Mouse (Mus musculus): ENCODE results near the gene Padi4. TPM values are rescaled to one million over a fixed set of nuclear protein-coding genes. Genes with fewer than 3 reads are reported as not detected.

The Padi4 gene
- total RNA-seq, 2 experiments from 2014 or later, result 0.47 TPM; not detected in 1

DNA sequence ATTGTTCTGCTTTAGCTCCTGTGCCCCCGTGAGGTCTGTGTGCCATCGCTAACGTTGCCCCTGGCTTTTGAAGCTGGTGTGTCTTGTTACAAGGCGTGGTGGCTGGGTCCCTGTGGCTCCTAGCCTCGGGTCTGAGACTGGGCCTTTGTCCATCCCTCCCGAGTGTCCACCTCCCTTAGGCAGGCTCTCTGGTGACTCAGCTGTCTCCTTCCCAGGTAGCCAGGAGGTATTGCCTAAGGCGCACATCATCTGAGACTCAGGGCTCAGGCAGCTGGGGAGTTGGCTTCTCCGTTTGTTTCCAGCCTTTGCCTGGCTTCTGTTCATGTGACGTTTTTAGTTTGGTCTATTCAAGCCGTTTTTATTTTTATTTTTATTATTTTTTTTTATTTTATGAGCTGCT lies 63.3 kb downstream of the Padi4 start:
- ATAC-seq (replicated peaks; ENCODE audit: low FRiP score, low TSS enrichment, poor library complexity, severe bottlenecking), result no peak

- ATAC-seq (replicated peaks; ENCODE audit: low FRiP score, low TSS enrichment, poor library complexity, severe bottlenecking), result no peak
Observed at GRCm38 (mm10) chr4:140709617-140710016, 64.4 kb downstream of the Padi4 start.

- no peak for ATAC-seq (replicated peaks; ENCODE audit: low FRiP score, low TSS enrichment, poor library complexity, severe bottlenecking)
Observed at GRCm38 (mm10) chr4:140709111-140709510, 64.9 kb downstream of the Padi4 start.

DNA sequence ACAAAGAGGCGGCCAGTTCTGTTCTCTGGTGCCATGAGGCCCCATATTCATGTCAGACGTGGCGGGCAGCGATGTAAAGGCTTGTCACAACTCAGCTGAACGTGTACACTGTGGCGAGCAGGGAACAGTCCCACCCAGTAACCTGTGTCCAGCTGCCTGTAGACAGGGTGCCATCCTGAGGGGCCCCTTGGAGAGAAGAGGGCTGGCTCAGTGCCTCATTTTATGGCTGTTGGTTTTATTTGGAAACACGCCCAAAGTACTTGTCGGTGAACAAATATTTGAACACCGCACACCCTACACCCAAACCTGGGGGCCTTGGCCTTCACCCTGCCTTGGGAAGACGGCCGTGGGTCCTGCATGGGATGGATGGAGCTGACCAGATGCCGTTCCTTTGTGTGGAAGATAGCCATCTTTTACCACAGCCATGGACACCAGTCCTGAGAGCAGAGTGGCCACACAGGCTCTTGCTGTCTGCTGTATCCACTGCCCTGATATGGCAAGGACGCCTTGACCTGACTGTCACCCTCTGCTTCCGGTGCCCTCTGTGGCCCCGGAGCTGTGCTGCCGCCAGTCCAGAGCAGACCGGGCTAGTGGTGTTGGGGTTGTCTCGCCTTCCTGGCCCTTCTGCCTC lies 65.6 kb downstream of the Padi4 start:
- no peak for ATAC-seq (replicated peaks; ENCODE audit: low FRiP score, low TSS enrichment, poor library complexity, severe bottlenecking)

DNA sequence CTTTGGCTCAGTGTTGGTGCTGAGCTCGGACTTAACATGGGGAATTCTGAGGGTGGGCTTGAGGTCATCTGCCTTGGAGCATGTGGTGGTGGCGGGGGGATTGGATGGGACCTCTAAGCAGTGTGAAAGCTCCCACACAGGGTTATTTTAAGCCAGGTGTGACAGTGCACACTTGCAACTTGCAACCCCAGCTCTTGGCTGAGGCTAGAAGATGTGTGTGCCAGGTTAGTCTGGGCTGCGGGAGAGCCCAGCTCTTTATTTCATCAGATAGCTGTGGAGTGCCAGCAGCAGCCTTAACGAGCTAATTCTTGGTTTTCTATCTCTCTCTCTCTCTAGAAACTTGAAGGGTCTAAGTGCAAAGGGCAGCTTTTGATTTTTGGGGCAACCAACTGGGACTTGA lies 66.4 kb downstream of the Padi4 start:
- ATAC-seq (replicated peaks; ENCODE audit: low FRiP score, low TSS enrichment, poor library complexity, severe bottlenecking), result no peak

DNA sequence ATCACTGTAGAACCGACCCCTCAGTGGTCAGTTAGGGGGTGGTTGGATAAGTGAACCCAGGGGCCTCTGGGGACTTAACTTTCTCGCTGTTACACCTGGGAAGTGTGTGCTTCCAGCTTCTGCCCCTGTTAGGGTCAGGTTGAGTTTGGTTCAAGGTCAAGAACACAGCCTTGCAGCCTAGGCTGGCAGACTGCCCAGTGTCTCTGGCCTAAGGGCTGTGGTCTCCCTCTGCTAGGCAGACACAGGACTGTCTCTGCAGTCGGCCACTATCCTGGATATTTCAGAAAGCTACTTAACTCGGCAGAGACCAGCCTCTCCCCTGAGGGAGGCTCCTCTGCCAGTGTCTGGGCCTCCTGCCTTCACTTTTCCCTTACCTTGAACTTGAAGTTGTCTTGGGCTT lies 69.9 kb downstream of the Padi4 start:
- no peak for ATAC-seq (replicated peaks; ENCODE audit: low FRiP score, low TSS enrichment, poor library complexity, severe bottlenecking)

DNA sequence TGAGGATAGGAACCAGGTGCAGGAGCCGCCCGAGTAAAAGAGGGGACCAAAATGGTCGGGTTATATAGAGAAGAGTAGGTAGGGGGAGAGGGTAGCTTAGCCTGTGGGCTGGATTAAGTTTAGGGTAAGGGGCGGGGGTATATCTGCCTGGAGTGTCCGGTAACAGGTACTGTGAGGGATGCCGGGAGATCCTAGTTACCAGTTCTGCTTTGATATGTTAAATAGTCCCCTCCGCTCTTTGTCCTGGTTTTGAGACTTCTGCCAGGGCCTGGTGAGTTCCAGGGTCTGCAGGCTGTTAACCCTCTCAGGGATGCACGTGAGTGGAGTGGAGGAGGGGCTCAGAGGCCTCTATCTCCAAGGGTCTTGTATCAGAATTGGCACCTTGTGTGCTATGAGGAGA lies 70.4 kb downstream of the Padi4 start:
- ATAC-seq (replicated peaks; ENCODE audit: low FRiP score, low TSS enrichment, poor library complexity, severe bottlenecking), result no peak

- ATAC-seq (replicated peaks; ENCODE audit: low FRiP score, low TSS enrichment, poor library complexity, severe bottlenecking), result no peak
Observed at GRCm38 (mm10) chr4:140702611-140703327, 71.3 kb downstream of the Padi4 start.

- no peak for ATAC-seq (replicated peaks; ENCODE audit: low FRiP score, low TSS enrichment, poor library complexity, severe bottlenecking)
Observed at GRCm38 (mm10) chr4:140701716-140702561, 72.1 kb downstream of the Padi4 start.

DNA sequence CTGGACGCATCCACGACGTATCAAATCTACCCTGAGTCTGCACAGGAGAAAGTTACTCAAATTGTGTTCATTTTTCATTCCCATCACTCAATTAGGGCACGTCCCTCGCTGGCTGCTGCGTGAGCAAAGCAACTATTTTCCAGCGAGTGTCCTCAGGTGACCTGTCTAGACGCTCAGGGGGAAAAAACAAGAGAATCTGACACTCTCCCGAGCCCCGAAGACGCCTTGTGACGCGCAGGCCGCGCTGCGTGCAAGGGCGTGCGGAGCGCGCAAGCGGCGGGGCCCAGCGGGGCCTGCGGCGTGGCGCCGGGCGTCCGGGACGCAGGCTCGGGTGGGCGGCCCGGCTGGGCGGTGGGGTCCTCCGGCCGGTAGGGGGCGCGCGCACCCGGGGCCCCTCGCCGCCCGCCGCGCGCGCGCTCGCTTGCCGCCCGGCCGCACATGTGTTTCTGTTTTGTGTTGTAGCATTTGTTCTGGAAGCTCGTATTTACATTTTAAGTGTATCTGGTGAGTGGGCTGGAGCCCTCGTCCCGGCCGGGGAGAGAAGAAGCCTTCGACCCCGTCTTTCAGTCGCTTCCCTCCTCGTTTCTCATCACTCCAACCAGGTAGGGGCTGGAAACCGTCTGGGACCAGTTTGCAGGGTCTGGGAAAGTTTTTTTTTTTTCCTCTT lies 72.9 kb downstream of the Padi4 start:
- ATAC-seq (replicated peaks; ENCODE audit: low FRiP score, low TSS enrichment, poor library complexity, severe bottlenecking), result peak; percentile 31; the same call in 1 of the 2 replicates

GRCm38 (mm10) chr4:140700269-140701018 lies 73.6 kb downstream of the Padi4 start, which contains the start of gene Rcc2:
Gene Rcc2, plus strand, starts transcription at chr4:140700541.
- ATAC-seq (replicated peaks; ENCODE audit: low FRiP score, low TSS enrichment, poor library complexity, severe bottlenecking), result no peak

- peak; percentile 76 for ATAC-seq (replicated peaks; ENCODE audit: low FRiP score, low TSS enrichment, poor library complexity, severe bottlenecking)
Observed at GRCm38 (mm10) chr4:140699441-140700127, 74.5 kb downstream of the Padi4 start.

Other genes starting within 250 kb of the Padi4 start
- 0.07 TPM in 1 of 2 replicates, not detected in the other for gene Arhgef10l, start 108.2 kb downstream of the Padi4 start, total RNA-seq (2014; fragmentation: Nextera tagmentation)
- not detected in 2 replicates for gene Arhgef10l, start 108.2 kb downstream of the Padi4 start, total RNA-seq (2017)
- 211 and 220 TPM in 2 replicates for gene Rcc2, start 73.7 kb downstream of the Padi4 start, total RNA-seq (2014; fragmentation: Nextera tagmentation)
- gene Rcc2, start 73.7 kb downstream of the Padi4 start, total RNA-seq (2017), result 134 and 194 TPM in 2 replicates
- not detected in 2 replicates for gene Padi6, start 31.6 kb downstream of the Padi4 start, total RNA-seq (2014; fragmentation: Nextera tagmentation)
- not detected in 2 replicates for gene Padi6, start 31.6 kb downstream of the Padi4 start, total RNA-seq (2017)
- 1.7 and 3.4 TPM in 2 replicates for gene Padi3, start 36.4 kb upstream of the Padi4 start, total RNA-seq (2014; fragmentation: Nextera tagmentation)
- gene Padi3, start 36.4 kb upstream of the Padi4 start, total RNA-seq (2017), result 0.88 and 2.1 TPM in 2 replicates
- gene Padi1, start 71.5 kb upstream of the Padi4 start, total RNA-seq (2014; fragmentation: Nextera tagmentation), result 0.79 TPM in 1 of 2 replicates, not detected in the other
- 0.33 TPM in 1 of 2 replicates, not detected in the other for gene Padi1, start 71.5 kb upstream of the Padi4 start, total RNA-seq (2017)
- 1.3 and 1.6 TPM in 2 replicates for gene Padi2, start 132.1 kb upstream of the Padi4 start, total RNA-seq (2014; fragmentation: Nextera tagmentation)
- 2.9 and 3.8 TPM in 2 replicates for gene Padi2, start 132.1 kb upstream of the Padi4 start, total RNA-seq (2017)
- gene Sdhb, start 187.0 kb upstream of the Padi4 start, total RNA-seq (2014; fragmentation: Nextera tagmentation), result 154 and 177 TPM in 2 replicates
- 99.5 and 128 TPM in 2 replicates for gene Sdhb, start 187.0 kb upstream of the Padi4 start, total RNA-seq (2017)
- gene Atp13a2, start 212.6 kb upstream of the Padi4 start, total RNA-seq (2014; fragmentation: Nextera tagmentation), result 24.6 and 25.2 TPM in 2 replicates
- 20.4 and 28.7 TPM in 2 replicates for gene Atp13a2, start 212.6 kb upstream of the Padi4 start, total RNA-seq (2017)
- not detected in 2 replicates for gene Mfap2, start 236.2 kb upstream of the Padi4 start, total RNA-seq (2014; fragmentation: Nextera tagmentation)
- not detected in 2 replicates for gene Mfap2, start 236.2 kb upstream of the Padi4 start, total RNA-seq (2017)

Data from megakaryocyte-erythroid progenitor cell, adult 5-6 weeks (primary cell).